Mouse (Mus musculus): ENCODE measurements at regions not wholly inside any gene's neighbourhood (a gene's known extent, or its start where the extent isn't known, plus 50 kb on each side); places are given as distances from the start of the nearest gene placed in this dataset.
"Not testable (repeated sequence)": the region's sequence is repeated elsewhere in the genome, so short reads cannot be mapped to it uniquely, and the experiment has no call there.

- H3K4me2 ChIP-seq (ENCODE audit: low read depth), result no peak overlapping the region
- H3K27me3 ChIP-seq (ENCODE audit: control insufficient read depth, insufficient read depth, insufficient read length), result no peaks in the 10 kb centered on the region
- no peaks in the 10 kb centered on the region for H3K36me3 ChIP-seq (ENCODE audit: control insufficient read depth, insufficient read depth)
- no peak overlapping the region for H3ac ChIP-seq (ENCODE audit: control insufficient read depth, insufficient read length)
- H3K4me3 ChIP-seq, result no peak overlapping the region
- TF ChIP-seq MYOD1 (IDR thresholded peaks at IDR 0.05; ENCODE audit: control insufficient read depth in 1 of 3, insufficient read length in 2 of 3, low read depth in 2 of 3) (peak in 2 of 3 experiments; percentile 17 to 28), E2F4 (IDR thresholded peaks at IDR 0.05; ENCODE audit: insufficient read depth) (no peak)
- no peaks in the 10 kb centered on the region for H3K79me2 ChIP-seq (ENCODE audit: control insufficient read depth, insufficient read depth)
Measured at GRCm38 (mm10) chr5:91860489-91860888, 102.4 kb downstream of the Rchy1 start.

GRCm38 (mm10) chr5:91852330-91852729, 110.5 kb downstream of the Rchy1 start:
- TF ChIP-seq TCF12 (IDR thresholded peaks at IDR 0.05; ENCODE audit: insufficient read depth, poor library complexity, severe bottlenecking), result no peak
- TF ChIP-seq CEBPB (IDR thresholded peaks at IDR 0.05; ENCODE audit: insufficient read depth, poor library complexity, severe bottlenecking), result no peak
- TF ChIP-seq POLR2A (IDR thresholded peaks at IDR 0.05; ENCODE audit: insufficient read length, low read depth), result no peak
- TF ChIP-seq MAX (IDR thresholded peaks at IDR 0.05; ENCODE audit: low read depth), result no peak
- TF ChIP-seq MYOD1 (IDR thresholded peaks at IDR 0.05; ENCODE audit: control insufficient read depth in 1 of 3, insufficient read length in 2 of 3, low read depth in 2 of 3), result no peak
- TF ChIP-seq SRF (IDR thresholded peaks at IDR 0.05; ENCODE audit: control insufficient read depth, insufficient read length, low read depth), result no peak
- no peak for TF ChIP-seq USF1 (IDR thresholded peaks at IDR 0.05; ENCODE audit: low read depth)
- TF ChIP-seq MYOG (IDR thresholded peaks at IDR 0.05; ENCODE audit: control insufficient read depth in 1 of 3, insufficient read depth in 1 of 3, insufficient read length in 2 of 3, low read depth in 2 of 3), result no peak
- TF ChIP-seq POLR2AphosphoS2 (IDR thresholded peaks at IDR 0.05; ENCODE audit: insufficient read length, low read depth), result no peak
- no peak for TF ChIP-seq REST (IDR thresholded peaks at IDR 0.05; ENCODE audit: insufficient read depth, insufficient read length)
- TF ChIP-seq E2F4 (IDR thresholded peaks at IDR 0.05; ENCODE audit: insufficient read depth), result no peak
- TF ChIP-seq TCF3 (IDR thresholded peaks at IDR 0.05; ENCODE audit: insufficient read length, low read depth), result no peak
- Histone ChIP-seq H3K4me2 (ENCODE audit: low read depth) (no peak overlapping the region), H3ac (ENCODE audit: control insufficient read depth, insufficient read length) (no peak overlapping the region), H3K4me3 (no peak overlapping the region), H3K27me3 (ENCODE audit: control insufficient read depth, insufficient read depth, insufficient read length) (no peaks in the 10 kb centered on the region), H3K36me3 (ENCODE audit: control insufficient read depth, insufficient read depth) (no peaks in the 10 kb centered on the region), H3K79me2 (ENCODE audit: control insufficient read depth, insufficient read depth) (no peaks in the 10 kb centered on the region)

- not testable (repeated sequence) for H3K36me3 ChIP-seq (ENCODE audit: control insufficient read depth, insufficient read depth); H3K27me3 ChIP-seq (ENCODE audit: control insufficient read depth, insufficient read depth, insufficient read length); H3ac ChIP-seq (ENCODE audit: control insufficient read depth, insufficient read length); H3K79me2 ChIP-seq (ENCODE audit: control insufficient read depth, insufficient read depth); H3K4me2 ChIP-seq (ENCODE audit: low read depth); H3K4me3 ChIP-seq
Measured at GRCm38 (mm10) chr5:91850862-91851569, 111.9 kb downstream of the Rchy1 start.

GRCm38 (mm10) chr5:91850440-91850839, 112.4 kb downstream of the Rchy1 start:
- no peak overlapping the region for H3K4me3 ChIP-seq
- no peaks in the 10 kb centered on the region for H3K36me3 ChIP-seq (ENCODE audit: control insufficient read depth, insufficient read depth)
- H3ac ChIP-seq (ENCODE audit: control insufficient read depth, insufficient read length), result no peak overlapping the region
- TF ChIP-seq CEBPB (IDR thresholded peaks at IDR 0.05; ENCODE audit: insufficient read depth, poor library complexity, severe bottlenecking), result no peak
- TF ChIP-seq POLR2A (IDR thresholded peaks at IDR 0.05; ENCODE audit: insufficient read length, low read depth), result no peak
- TF ChIP-seq E2F4 (IDR thresholded peaks at IDR 0.05; ENCODE audit: insufficient read depth), result no peak
- TF ChIP-seq POLR2AphosphoS2 (IDR thresholded peaks at IDR 0.05; ENCODE audit: insufficient read length, low read depth), result no peak
- no peak for TF ChIP-seq MYOG (IDR thresholded peaks at IDR 0.05; ENCODE audit: control insufficient read depth in 1 of 3, insufficient read depth in 1 of 3, insufficient read length in 2 of 3, low read depth in 2 of 3)
- no peak for TF ChIP-seq TCF12 (IDR thresholded peaks at IDR 0.05; ENCODE audit: insufficient read depth, poor library complexity, severe bottlenecking)
- TF ChIP-seq SRF (IDR thresholded peaks at IDR 0.05; ENCODE audit: control insufficient read depth, insufficient read length, low read depth), result no peak
- no peak for TF ChIP-seq REST (IDR thresholded peaks at IDR 0.05; ENCODE audit: insufficient read depth, insufficient read length)
- TF ChIP-seq MYOD1 (IDR thresholded peaks at IDR 0.05; ENCODE audit: control insufficient read depth in 1 of 3, insufficient read length in 2 of 3, low read depth in 2 of 3), result no peak
- TF ChIP-seq USF1 (IDR thresholded peaks at IDR 0.05; ENCODE audit: low read depth), result no peak
- no peak for TF ChIP-seq MAX (IDR thresholded peaks at IDR 0.05; ENCODE audit: low read depth)
- no peak for TF ChIP-seq TCF3 (IDR thresholded peaks at IDR 0.05; ENCODE audit: insufficient read length, low read depth)
- no peaks in the 10 kb centered on the region for H3K79me2 ChIP-seq (ENCODE audit: control insufficient read depth, insufficient read depth)
- H3K27me3 ChIP-seq (ENCODE audit: control insufficient read depth, insufficient read depth, insufficient read length), result no peaks in the 10 kb centered on the region
- H3K4me2 ChIP-seq (ENCODE audit: low read depth), result no peak overlapping the region

GRCm38 (mm10) chr5:91849533-91849932, 113.3 kb downstream of the Rchy1 start:
- Histone ChIP-seq H3K27me3 (ENCODE audit: control insufficient read depth, insufficient read depth, insufficient read length) (no peaks in the 10 kb centered on the region), H3K79me2 (ENCODE audit: control insufficient read depth, insufficient read depth) (no peaks in the 10 kb centered on the region), H3K4me3 (no peak overlapping the region), H3K4me2 (ENCODE audit: low read depth) (no peak overlapping the region), H3K36me3 (ENCODE audit: control insufficient read depth, insufficient read depth) (no peaks in the 10 kb centered on the region), H3ac (ENCODE audit: control insufficient read depth, insufficient read length) (no peak overlapping the region)
- no peak for TF ChIP-seq MYOG (IDR thresholded peaks at IDR 0.05; ENCODE audit: control insufficient read depth in 1 of 3, insufficient read depth in 1 of 3, insufficient read length in 2 of 3, low read depth in 2 of 3)
- TF ChIP-seq CEBPB (IDR thresholded peaks at IDR 0.05; ENCODE audit: insufficient read depth, poor library complexity, severe bottlenecking), result no peak
- no peak for TF ChIP-seq SRF (IDR thresholded peaks at IDR 0.05; ENCODE audit: control insufficient read depth, insufficient read length, low read depth)
- no peak for TF ChIP-seq USF1 (IDR thresholded peaks at IDR 0.05; ENCODE audit: low read depth)
- TF ChIP-seq MYOD1 (IDR thresholded peaks at IDR 0.05; ENCODE audit: control insufficient read depth in 1 of 3, insufficient read length in 2 of 3, low read depth in 2 of 3), result no peak
- TF ChIP-seq TCF12 (IDR thresholded peaks at IDR 0.05; ENCODE audit: insufficient read depth, poor library complexity, severe bottlenecking), result no peak
- TF ChIP-seq POLR2A (IDR thresholded peaks at IDR 0.05; ENCODE audit: insufficient read length, low read depth), result no peak
- no peak for TF ChIP-seq E2F4 (IDR thresholded peaks at IDR 0.05; ENCODE audit: insufficient read depth)
- no peak for TF ChIP-seq MAX (IDR thresholded peaks at IDR 0.05; ENCODE audit: low read depth)
- no peak for TF ChIP-seq POLR2AphosphoS2 (IDR thresholded peaks at IDR 0.05; ENCODE audit: insufficient read length, low read depth)
- no peak for TF ChIP-seq TCF3 (IDR thresholded peaks at IDR 0.05; ENCODE audit: insufficient read length, low read depth)
- no peak for TF ChIP-seq REST (IDR thresholded peaks at IDR 0.05; ENCODE audit: insufficient read depth, insufficient read length)
